Comparison of ENCODE assay signal across 29 mouse cellular contexts in the genomic region with DNA sequence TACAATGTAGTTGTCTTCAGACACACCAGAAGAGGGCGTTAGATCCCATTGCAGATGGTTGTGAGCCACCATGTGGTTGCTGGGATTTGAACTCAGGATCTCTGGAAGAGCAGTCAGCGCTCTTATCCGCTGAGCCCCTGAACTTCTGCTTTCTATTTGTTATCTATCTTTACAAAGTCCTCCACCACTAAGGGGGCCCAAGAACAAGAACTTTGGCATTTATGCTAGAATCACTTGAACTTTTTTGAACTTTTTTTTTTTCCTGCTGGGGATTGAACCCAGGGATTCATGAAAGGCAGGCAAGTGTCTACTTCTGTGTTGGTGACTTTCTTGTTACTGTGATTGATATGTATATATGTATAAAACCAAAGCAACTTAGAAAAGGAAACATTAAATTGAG. TPM values are rescaled to one million over a fixed set of nuclear protein-coding genes. Genes with fewer than 3 reads are reported as not detected.
DNase-seq lines count a peak whose midpoint lies in the region; ATAC-seq and TF ChIP-seq lines count a peak whose summit lies in the region.
"Had no signal": no experiment of that assay in that cellular context is flagged by ENCODE, and none has a peak within 500 bp of the region (broad histone marks: within the 10 kb centered on the region; RNA-seq: fewer than 3 reads in every experiment).

No protein-coding gene starts in this region.

- ATAC-seq in erythroblast, adult 5-6 weeks (replicated peaks; ENCODE audit: low FRiP score, poor library complexity, severe bottlenecking), result no peak
- ATAC-seq in heart, postnatal 0 days (ENCODE audit: insufficient read depth, low read depth), result no peak
- no peak for ATAC-seq in liver, embryonic 13.5 days (ENCODE audit: low read depth)
- ATAC-seq: hindbrain, postnatal 0 days had no signal

- H3K4me2 ChIP-seq in heart, postnatal 0 days (ENCODE audit: low read depth, low read length), result peak overlapping the region; percentile 1; the same call in 1 of the 2 replicates
- peak overlapping the region; percentile 72 for H3K4me2 ChIP-seq in CH12.LX (ENCODE audit: insufficient read depth, low read depth, poor library complexity, severe bottlenecking)
- H3K4me2 ChIP-seq in liver, embryonic 13.5 days, result peak overlapping the region; percentile 85
- H3K4me2 ChIP-seq: embryonic facial prominence, embryonic 15.5 days had no signal

- no peak overlapping the region for H3K27ac ChIP-seq in heart, postnatal 0 days (ENCODE audit: low read depth)
- H3K27ac ChIP-seq in CH12.LX (ENCODE audit: insufficient read depth, low read depth), result peak overlapping the region; percentile 55; the same call in 1 of the 2 replicates
- peak overlapping the region; percentile 100 for H3K27ac ChIP-seq in liver, embryonic 13.5 days
- H3K27ac ChIP-seq: embryonic facial prominence, embryonic 15.5 days; hindbrain, postnatal 0 days; layer of hippocampus, adult 2 months; neural tube, embryonic 13.5 days had no signal

- in situ Hi-C loops in CH12.LX (cut with MboI; ENCODE audit: low pct_ligation_motif_present, low pct_unique_long_range_greater_than_20kb, low sequenced_read_pairs), result no loop called here

- intact Hi-C loops in heart, postnatal 10 days (cut with DNase I), result no loop called here

- H3K27me3 ChIP-seq in erythroblast, embryonic 14.5 days (ENCODE audit: control insufficient read depth), result no peaks in the 10 kb centered on the region
- no peaks in the 10 kb centered on the region for H3K27me3 ChIP-seq in heart, postnatal 0 days (ENCODE audit: control insufficient read depth, insufficient read depth, low read length)
- H3K27me3 ChIP-seq in CH12.LX (replicated peaks), result no peaks in the 10 kb centered on the region
- H3K27me3 ChIP-seq in liver, embryonic 13.5 days, result no peaks in the 10 kb centered on the region
- H3K27me3 ChIP-seq: embryonic facial prominence, embryonic 15.5 days; neural tube, embryonic 13.5 days had no signal

- H3K79me2 ChIP-seq in CH12.LX (replicated peaks; ENCODE audit: control insufficient read depth, extremely low read depth, insufficient read depth, poor library complexity, severe bottlenecking), result peaks cover 29% of the 10 kb centered on the region

- DNase-seq in heart, postnatal 0 days (ENCODE audit: low spot score), result no peak
- DNase-seq in heart, postnatal 10 days, result no peak
- no peak for DNase-seq in CH12.LX (ENCODE audit: extremely low read depth)
- peak; percentile 27 for DNase-seq in liver, embryonic 13.5 days
- no peak for DNase-seq in layer of hippocampus, postnatal 25 days (ENCODE audit: extremely low spot score in 1 of 2, low spot score in 1 of 2)
- DNase-seq in kidney, postnatal 25 days, result no peak
- DNase-seq: adrenal gland, postnatal 25 days; cerebellum, adult 11-12 months; cerebellum, postnatal 36 days; kidney, adult 2 months; kidney, postnatal 10 days; midbrain, embryonic 14.5 days; right cerebral cortex, adult 18-20 months; thymus, postnatal 25 days had no signal

- TF ChIP-seq POLR2A in CH12.LX (IDR thresholded peaks at IDR 0.05; ENCODE audit: low read depth, low read length), result no peak

- TF ChIP-seq CTCF in heart, postnatal 0 days (IDR thresholded peaks at IDR 0.05; ENCODE audit: low read depth), result no peak
- peak in 1 of 2 experiments; percentile 31; a peak in 1 of 4 replicates for TF ChIP-seq CTCF in CH12.LX (conservative IDR thresholded peaks at IDR 0.05 in 1 of 2, IDR thresholded peaks at IDR 0.05 in 1 of 2; ENCODE audit: low read depth in 2 of 2, low read length in 2 of 2)

- peaks cover 72% of the 10 kb centered on the region for H3K36me3 ChIP-seq in erythroblast, embryonic 14.5 days (ENCODE audit: control insufficient read depth)
- H3K36me3 ChIP-seq in heart, postnatal 0 days (replicated peaks; ENCODE audit: control insufficient read depth, insufficient read depth, low read length), result peaks cover 22% of the 10 kb centered on the region; the same call in 1 of the 2 replicates
- H3K36me3 ChIP-seq in CH12.LX (replicated peaks in 1 of 2; ENCODE audit: control insufficient read depth in 1 of 2, insufficient read depth in 1 of 2, low read length in 1 of 2), result peaks cover 32 to 53% of the 10 kb centered on the region in 2 experiments
- H3K36me3 ChIP-seq in liver, embryonic 13.5 days, result peaks cover 55% of the 10 kb centered on the region
- H3K36me3 ChIP-seq: embryonic facial prominence, embryonic 15.5 days; neural tube, embryonic 13.5 days had no signal

- H3K4me3 ChIP-seq in erythroblast, embryonic 14.5 days (replicated peaks), result peak overlapping the region; percentile 87
- H3K4me3 ChIP-seq in heart, postnatal 0 days (ENCODE audit: low read depth, low read length), result no peak overlapping the region
- H3K4me3 ChIP-seq in CH12.LX (replicated peaks in 1 of 3; ENCODE audit: low read depth in 2 of 3, low read length in 2 of 3, poor library complexity in 1 of 3), result peak overlapping the region in 2 of 3 experiments; percentile 2 to 29
- peak overlapping the region; percentile 73 for H3K4me3 ChIP-seq in liver, embryonic 13.5 days (replicated peaks)
- H3K4me3 ChIP-seq: embryonic facial prominence, embryonic 15.5 days; layer of hippocampus, adult 2 months; neural tube, embryonic 13.5 days had no signal

- 94% methylated on average over 3 of the region's 3 CpGs for WGBS in heart, postnatal 0 days
- 22% methylated on average over 3 of the region's 3 CpGs for WGBS in liver, embryonic 13.5 days (ENCODE audit: insufficient replicate concordance)

- peaks cover 67% of the 10 kb centered on the region for H3K4me1 ChIP-seq in erythroblast, embryonic 14.5 days (ENCODE audit: control insufficient read depth)
- H3K4me1 ChIP-seq in heart, postnatal 0 days (ENCODE audit: control insufficient read depth, insufficient read depth), result 0 out of 2 replicates have a peak, but pooled peaks cover 5% of the 10 kb centered on the region
- H3K4me1 ChIP-seq in CH12.LX (ENCODE audit: control insufficient read depth in 1 of 2, insufficient read depth in 2 of 2), result peaks cover 2 to 36% of the 10 kb centered on the region in 2 experiments; a peak in 3 of 4 replicates
- H3K4me1 ChIP-seq in liver, embryonic 13.5 days (replicated peaks), result peaks cover 71% of the 10 kb centered on the region

- H3K9ac ChIP-seq in heart, postnatal 0 days (replicated peaks; ENCODE audit: low read depth, low read length), result no peak overlapping the region
- peak overlapping the region; percentile 68 for H3K9ac ChIP-seq in CH12.LX (ENCODE audit: insufficient read depth, low read depth)
- peak overlapping the region; percentile 96 for H3K9ac ChIP-seq in liver, embryonic 13.5 days
- H3K9ac ChIP-seq: embryonic facial prominence, embryonic 15.5 days; neural tube, embryonic 13.5 days had no signal

- no peaks in the 10 kb centered on the region for H3K9me3 ChIP-seq in erythroblast, embryonic 14.5 days (ENCODE audit: control insufficient read depth, low read length)
- H3K9me3 ChIP-seq in heart, postnatal 0 days (replicated peaks; ENCODE audit: control insufficient read depth, low read length), result no peaks in the 10 kb centered on the region
- H3K9me3 ChIP-seq in CH12.LX (replicated peaks; ENCODE audit: low read length), result no peaks in the 10 kb centered on the region
- H3K9me3 ChIP-seq in liver, embryonic 13.5 days (replicated peaks), result no peaks in the 10 kb centered on the region
- H3K9me3 ChIP-seq: embryonic facial prominence, embryonic 15.5 days; neural tube, embryonic 13.5 days had no signal

- no peak for TF ChIP-seq RAD21 in CH12.LX (IDR thresholded peaks at IDR 0.05; ENCODE audit: low read depth, low read length)

- dilution Hi-C loops in CH12.LX (cut with MboI; ENCODE audit: extremely low pct_ligation_motif_present, extremely low pct_unique_long_range_greater_than_20kb, low sequenced_read_pairs), result no loop called here

- no peak for TF ChIP-seq EP300 in heart, postnatal 0 days (IDR thresholded peaks at IDR 0.05; ENCODE audit: low read depth)
- TF ChIP-seq EP300 in CH12.LX (IDR thresholded peaks at IDR 0.05; ENCODE audit: low read length), result no peak

RNA-seq across cellular contexts. Expression of a gene that starts 2.9 kb away (rescaled TPM):
- polyA plus RNA-seq in erythroblast, embryonic 14.5 days (2012), result 7.1 and 8.4 TPM in 2 replicates
- total RNA-seq in erythroblast, adult 5-6 weeks (2015; ENCODE audit: low replicate concordance), result 207 and 247 TPM in 2 replicates
- 227 and 246 TPM in 2 replicates for total RNA-seq in erythroblast, adult 5-6 weeks (2017; ENCODE audit: low replicate concordance)
- total RNA-seq in heart, postnatal 0 days (2014; rRNA removed; ENCODE audit: low replicate concordance), result 101 and 140 TPM in 2 replicates
- polyA plus RNA-seq in heart, postnatal 0 days (2015; fragmentation: Nextera tagmentation; extraction: Ambion mirVana), result 43.0 and 43.5 TPM in 2 replicates
- 100 to 1,000 TPM in 1 of 2 experiments, 10 to 100 TPM in 1; 53.0 to 109 TPM for total RNA-seq in heart, postnatal 10 days (2021)
- 121 and 136 TPM in 2 replicates for total RNA-seq in CH12.LX (2012; rRNA removed)
- total RNA-seq in CH12.LX (2014; rRNA removed), result 163 and 176 TPM in 2 replicates
- polyA plus RNA-seq in CH12.LX (2012; ENCODE audit: insufficient read length, low read depth), result 140 and 174 TPM in 2 replicates
- polyA plus RNA-seq in liver, embryonic 13.5 days (2015; fragmentation: Nextera tagmentation; extraction: Ambion mirVana), result 120 and 129 TPM in 2 replicates
- total RNA-seq in layer of hippocampus, postnatal 25 days (2021), result under 1 TPM; 0.82 to 0.98 TPM

RNA-seq across cellular contexts. Expression of a gene that starts 41.0 kb away (rescaled TPM):
- 0.11 TPM in 1 of 2 replicates, not detected in the other for polyA plus RNA-seq in erythroblast, embryonic 14.5 days (2012)
- 140 and 215 TPM in 2 replicates for total RNA-seq in erythroblast, adult 5-6 weeks (2015; ENCODE audit: low replicate concordance)
- total RNA-seq in erythroblast, adult 5-6 weeks (2017; ENCODE audit: low replicate concordance), result 429 and 503 TPM in 2 replicates
- not detected in 2 replicates for total RNA-seq in heart, postnatal 0 days (2014; rRNA removed; ENCODE audit: low replicate concordance)
- not detected in 2 replicates for polyA plus RNA-seq in heart, postnatal 0 days (2015; fragmentation: Nextera tagmentation; extraction: Ambion mirVana)
- total RNA-seq in heart, postnatal 10 days (2021), result under 1 TPM in 1 of 2 experiments, not detected in 1; 0.55 TPM
- total RNA-seq in CH12.LX (2012; rRNA removed) (0.81 and 1.5 TPM in 2 replicates), CH12.LX (2014; rRNA removed) (0.60 and 1.1 TPM in 2 replicates)
- 0.49 and 0.93 TPM in 2 replicates for polyA plus RNA-seq in CH12.LX (2012; ENCODE audit: insufficient read length, low read depth)
- polyA plus RNA-seq in liver, embryonic 13.5 days (2015; fragmentation: Nextera tagmentation; extraction: Ambion mirVana), result 59.8 and 60.0 TPM in 2 replicates
- not detected for total RNA-seq in layer of hippocampus, postnatal 25 days (2021)
- total RNA-seq: adrenal gland, postnatal 25 days; ES-E14; gastrocnemius, adult 18-20 months; hindbrain, postnatal 0 days; layer of hippocampus, adult 2 months; left cerebral cortex, postnatal 36 days; liver, adult 2 months had no signal
- polyA plus RNA-seq: embryonic facial prominence, embryonic 15.5 days; forebrain, embryonic 11.5 days; hindbrain, postnatal 0 days; midbrain, embryonic 14.5 days; testis, adult 2 months had no signal

RNA-seq across cellular contexts. Expression of a gene that starts 48.7 kb away (rescaled TPM):
- polyA plus RNA-seq in erythroblast, embryonic 14.5 days (2012), result 0.04 TPM in 1 of 2 replicates, not detected in the other
- total RNA-seq in erythroblast, adult 5-6 weeks (2015; ENCODE audit: low replicate concordance), result 21.7 and 30.7 TPM in 2 replicates
- 20.4 and 21.9 TPM in 2 replicates for total RNA-seq in erythroblast, adult 5-6 weeks (2017; ENCODE audit: low replicate concordance)
- total RNA-seq in heart, postnatal 0 days (2014; rRNA removed; ENCODE audit: low replicate concordance), result not detected in 2 replicates
- polyA plus RNA-seq in heart, postnatal 0 days (2015; fragmentation: Nextera tagmentation; extraction: Ambion mirVana), result not detected in 2 replicates
- total RNA-seq in heart, postnatal 10 days (2021), result not detected
- total RNA-seq in CH12.LX (2012; rRNA removed), result not detected in 2 replicates
- not detected in 2 replicates for total RNA-seq in CH12.LX (2014; rRNA removed)
- not detected in 2 replicates for polyA plus RNA-seq in CH12.LX (2012; ENCODE audit: insufficient read length, low read depth)
- 6.3 and 6.5 TPM in 2 replicates for polyA plus RNA-seq in liver, embryonic 13.5 days (2015; fragmentation: Nextera tagmentation; extraction: Ambion mirVana)
- not detected for total RNA-seq in layer of hippocampus, postnatal 25 days (2021)
- total RNA-seq: adrenal gland, postnatal 25 days; ES-E14; gastrocnemius, adult 18-20 months; hindbrain, postnatal 0 days; layer of hippocampus, adult 2 months; left cerebral cortex, postnatal 36 days; liver, adult 2 months had no signal
- polyA plus RNA-seq: embryonic facial prominence, embryonic 15.5 days; forebrain, embryonic 11.5 days; hindbrain, postnatal 0 days; liver, adult 2 months; midbrain, embryonic 14.5 days; neural tube, embryonic 13.5 days; testis, adult 2 months had no signal

RNA-seq across cellular contexts. Expression of a gene that starts 52.8 kb away (rescaled TPM):
- not detected in 2 replicates for polyA plus RNA-seq in erythroblast, embryonic 14.5 days (2012)
- total RNA-seq in erythroblast, adult 5-6 weeks (2015; ENCODE audit: low replicate concordance), result not detected in 2 replicates
- not detected in 2 replicates for total RNA-seq in erythroblast, adult 5-6 weeks (2017; ENCODE audit: low replicate concordance)
- 1.6 and 9.2 TPM in 2 replicates for total RNA-seq in heart, postnatal 0 days (2014; rRNA removed; ENCODE audit: low replicate concordance)
- polyA plus RNA-seq in heart, postnatal 0 days (2015; fragmentation: Nextera tagmentation; extraction: Ambion mirVana), result 0.91 and 1.1 TPM in 2 replicates
- total RNA-seq in heart, postnatal 10 days (2021), result 1 to 10 TPM; 4.0 to 8.0 TPM
- not detected in 2 replicates for total RNA-seq in CH12.LX (2012; rRNA removed)
- not detected in 2 replicates for total RNA-seq in CH12.LX (2014; rRNA removed)
- polyA plus RNA-seq in CH12.LX (2012; ENCODE audit: insufficient read length, low read depth), result not detected in 2 replicates
- polyA plus RNA-seq in liver, embryonic 13.5 days (2015; fragmentation: Nextera tagmentation; extraction: Ambion mirVana), result not detected in 2 replicates
- 10 to 100 TPM; 92.3 to 94.5 TPM for total RNA-seq in layer of hippocampus, postnatal 25 days (2021)
- total RNA-seq: granulocyte monocyte progenitor cell, adult 5-6 weeks; hematopoietic stem cell, adult 5-6 weeks; liver, adult 2 months; megakaryocyte, adult 5-6 weeks had no signal

Comparison
In these comparisons a context has a peak if more than half of its experiments do, and no peak if none do; other contexts are left out.
1. H3K4me2 ChIP-seq: peak in every context shown above with its lines; median percentile 85 in liver, embryonic 13.5 days; 72 in CH12.LX; 1 in heart, postnatal 0 days.
2. RNA of a gene that starts 2.9 kb away (total RNA-seq): 207 to 247 TPM in erythroblast, adult 5-6 weeks, 121 to 176 TPM in CH12.LX, 53.0 to 109 TPM in heart, postnatal 10 days and 101 to 140 TPM in heart, postnatal 0 days; 0.82 to 0.98 TPM in layer of hippocampus, postnatal 25 days; every median in the first group is over 10 times any median in the second.
3. RNA of a gene that starts 41.0 kb away (total RNA-seq): 140 to 503 TPM in erythroblast, adult 5-6 weeks; 0.60 to 1.5 TPM in CH12.LX, 0.55 TPM in heart, postnatal 10 days, not detected in heart, postnatal 0 days and not detected in layer of hippocampus, postnatal 25 days; every median in the first group is over 10 times any median in the second.
4. RNA of a gene that starts 48.7 kb away (total RNA-seq): 20.4 to 30.7 TPM in erythroblast, adult 5-6 weeks; not detected in CH12.LX, not detected in heart, postnatal 0 days, not detected in heart, postnatal 10 days and not detected in layer of hippocampus, postnatal 25 days; every median in the first group is over 10 times any median in the second.